ENCODE assay signal across 8 mouse cellular contexts in genomic region chr5:113365921-113366320, GRCm38 (mm10). TPM values are rescaled to one million over a fixed set of nuclear protein-coding genes. Genes with fewer than 3 reads are reported as not detected.
DNase-seq lines count a peak whose midpoint lies in the region; ATAC-seq and TF ChIP-seq lines count a peak whose summit lies in the region.

No protein-coding gene starts in this region.

- no peaks in the 10 kb centered on the region for H3K79me2 ChIP-seq in CH12.LX (replicated peaks; ENCODE audit: control insufficient read depth, extremely low read depth, insufficient read depth, poor library complexity, severe bottlenecking)

- H3K27me3 ChIP-seq in CH12.LX (replicated peaks): peaks cover 80% of the 10 kb centered on the region
- no peaks in the 10 kb centered on the region; the same call in 1 of the 2 replicates for H3K27me3 ChIP-seq in embryonic facial prominence, embryonic 11.5 days (ENCODE audit: control insufficient read depth, insufficient read depth, low read length)
- H3K27me3 ChIP-seq in lung, embryonic 16.5 days (ENCODE audit: control insufficient read depth, insufficient read depth, low read depth, low read length): peaks cover 4% of the 10 kb centered on the region

- peak; percentile 68 to 92 for TF ChIP-seq CTCF in CH12.LX (conservative IDR thresholded peaks at IDR 0.05 in 1 of 2, IDR thresholded peaks at IDR 0.05 in 1 of 2; ENCODE audit: low read depth in 2 of 2, low read length in 2 of 2)

- in situ Hi-C loops in CH12.LX (cut with MboI; ENCODE audit: low pct_ligation_motif_present, low pct_unique_long_range_greater_than_20kb, low sequenced_read_pairs): loop anchor here (5.0 to 10.0 kb wide), 2 partner anchors 106 to 449 kb away; no protein-coding TSS in a partner anchor

- no peak overlapping the region for H3K27ac ChIP-seq in CH12.LX (ENCODE audit: insufficient read depth, low read depth)
- H3K27ac ChIP-seq in embryonic facial prominence, embryonic 11.5 days (replicated peaks; ENCODE audit: low read depth, low read length): no peak overlapping the region
- no peak overlapping the region for H3K27ac ChIP-seq in lung, embryonic 16.5 days (ENCODE audit: low read length)

- TF ChIP-seq RAD21 in CH12.LX (IDR thresholded peaks at IDR 0.05; ENCODE audit: low read depth, low read length): peak; percentile 77

- DNase-seq in CH12.LX (ENCODE audit: extremely low read depth): peak; percentile 52
- DNase-seq in adrenal gland, postnatal 36 days: peak; percentile 72
- peak; percentile 83 for DNase-seq in embryonic facial prominence, embryonic 11.5 days (ENCODE audit: low spot score)
- peak; percentile 40 to 61 for DNase-seq in heart, adult 9 months (ENCODE audit: low spot score in 2 of 2)
- peak; percentile 89 for DNase-seq in layer of hippocampus, adult 11-12 months (ENCODE audit: low spot score)
- DNase-seq in ovary, postnatal 36 days (ENCODE audit: low spot score): peak; percentile 62
- peak; percentile 45 for DNase-seq in urinary bladder, adult 2 months (ENCODE audit: low spot score)

- no peak for TF ChIP-seq EP300 in CH12.LX (IDR thresholded peaks at IDR 0.05; ENCODE audit: low read length)

- H3K4me2 ChIP-seq in CH12.LX (ENCODE audit: insufficient read depth, low read depth, poor library complexity, severe bottlenecking): no peak overlapping the region
- no peak overlapping the region for H3K4me2 ChIP-seq in embryonic facial prominence, embryonic 11.5 days (ENCODE audit: low read depth, low read length)
- no peak overlapping the region for H3K4me2 ChIP-seq in lung, embryonic 16.5 days (ENCODE audit: low read depth, low read length)

- no peaks in the 10 kb centered on the region for H3K4me1 ChIP-seq in CH12.LX (ENCODE audit: control insufficient read depth in 1 of 2, insufficient read depth in 2 of 2)
- H3K4me1 ChIP-seq in embryonic facial prominence, embryonic 11.5 days (ENCODE audit: control insufficient read depth, insufficient read depth, low read length): no peaks in the 10 kb centered on the region
- H3K4me1 ChIP-seq in lung, embryonic 16.5 days (replicated peaks; ENCODE audit: control insufficient read depth, insufficient read depth, low read length): no peaks in the 10 kb centered on the region; the same call in 1 of the 2 replicates

- no peak overlapping the region for H3K4me3 ChIP-seq in CH12.LX (replicated peaks in 1 of 3; ENCODE audit: low read depth in 2 of 3, low read length in 2 of 3, poor library complexity in 1 of 3)
- no peak overlapping the region for H3K4me3 ChIP-seq in embryonic facial prominence, embryonic 11.5 days (ENCODE audit: low read depth, low read length)
- no peak overlapping the region for H3K4me3 ChIP-seq in lung, embryonic 16.5 days (ENCODE audit: low read length)

- WGBS in embryonic facial prominence, embryonic 11.5 days: 2% methylated on average over 20 of the region's 20 CpGs
- WGBS in lung, embryonic 16.5 days: 2% methylated on average over 20 of the region's 20 CpGs

- no peak overlapping the region for H3K9ac ChIP-seq in CH12.LX (ENCODE audit: insufficient read depth, low read depth)
- H3K9ac ChIP-seq in embryonic facial prominence, embryonic 11.5 days (replicated peaks; ENCODE audit: low read length): no peak overlapping the region
- no peak overlapping the region for H3K9ac ChIP-seq in lung, embryonic 16.5 days (ENCODE audit: low read length)

- dilution Hi-C loops in CH12.LX (cut with MboI; ENCODE audit: extremely low pct_ligation_motif_present, extremely low pct_unique_long_range_greater_than_20kb, low sequenced_read_pairs): no loop called here

- no peaks in the 10 kb centered on the region for H3K9me3 ChIP-seq in CH12.LX (replicated peaks; ENCODE audit: low read length)
- no peaks in the 10 kb centered on the region for H3K9me3 ChIP-seq in embryonic facial prominence, embryonic 11.5 days (replicated peaks; ENCODE audit: control insufficient read depth, low read length)
- no peaks in the 10 kb centered on the region for H3K9me3 ChIP-seq in lung, embryonic 16.5 days (ENCODE audit: control insufficient read depth, low read length)

- ATAC-seq in embryonic facial prominence, embryonic 11.5 days (replicated peaks; ENCODE audit: insufficient number of reproducible peaks, low FRiP score, low TSS enrichment, low read depth): no peak
- peak; percentile 51; the same call in 1 of the 2 replicates for ATAC-seq in lung, embryonic 16.5 days (ENCODE audit: low read depth)

- TF ChIP-seq POLR2A in CH12.LX (IDR thresholded peaks at IDR 0.05; ENCODE audit: low read depth, low read length): no peak

- no peaks in the 10 kb centered on the region for H3K36me3 ChIP-seq in CH12.LX (replicated peaks in 1 of 2; ENCODE audit: control insufficient read depth in 1 of 2, insufficient read depth in 1 of 2, low read length in 1 of 2)
- H3K36me3 ChIP-seq in embryonic facial prominence, embryonic 11.5 days (replicated peaks; ENCODE audit: control insufficient read depth, insufficient read depth, low read depth, low read length): no peaks in the 10 kb centered on the region
- H3K36me3 ChIP-seq in lung, embryonic 16.5 days (ENCODE audit: control insufficient read depth, insufficient read depth, low read length): no peaks in the 10 kb centered on the region

TF ChIP-seq in CH12.LX, 34 proteins besides CTCF, POLR2A, EP300 and RAD21:
- TF ChIP-seq NELFE (IDR thresholded peaks at IDR 0.05; ENCODE audit: low read depth, low read length): no peak
- no peak for TF ChIP-seq ZC3H11A (IDR thresholded peaks at IDR 0.05; ENCODE audit: low read depth, low read length)
- TF ChIP-seq UBTF (IDR thresholded peaks at IDR 0.05; ENCODE audit: low read depth, low read length): no peak
- peak; percentile 51 for TF ChIP-seq SMC3 (IDR thresholded peaks at IDR 0.05; ENCODE audit: low read depth, low read length)

RNA-seq across cellular contexts. Expression of gene Aym1, which starts 8.8 kb away (rescaled TPM):
- total RNA-seq in CH12.LX (2012; rRNA removed): not detected in 2 replicates
- not detected in 2 replicates for total RNA-seq in CH12.LX (2014; rRNA removed)
- not detected in 2 replicates for polyA plus RNA-seq in CH12.LX (2012; ENCODE audit: insufficient read length, low read depth)
- not detected for total RNA-seq in adrenal gland, postnatal 36 days (2021)
- polyA plus RNA-seq in embryonic facial prominence, embryonic 11.5 days (2014; fragmentation: Nextera tagmentation; extraction: Ambion mirVana): not detected in 2 replicates
- not detected in 2 replicates for polyA plus RNA-seq in lung, embryonic 16.5 days (2015; fragmentation: Nextera tagmentation; extraction: Ambion mirVana)
- polyA plus RNA-seq in urinary bladder, adult 2 months (2012; rRNA removed): not detected in 2 replicates

RNA-seq across cellular contexts. Expression of gene Sgsm1, which starts 55.3 kb away (rescaled TPM):
- 0.08 and 0.29 TPM in 2 replicates for total RNA-seq in CH12.LX (2012; rRNA removed)
- not detected in 2 replicates for total RNA-seq in CH12.LX (2014; rRNA removed)
- not detected in 2 replicates for polyA plus RNA-seq in CH12.LX (2012; ENCODE audit: insufficient read length, low read depth)
- total RNA-seq in adrenal gland, postnatal 36 days (2021): 1 to 10 TPM; 7.7 to 8.2 TPM
- polyA plus RNA-seq in embryonic facial prominence, embryonic 11.5 days (2014; fragmentation: Nextera tagmentation; extraction: Ambion mirVana): 6.8 and 7.4 TPM in 2 replicates
- polyA plus RNA-seq in lung, embryonic 16.5 days (2015; fragmentation: Nextera tagmentation; extraction: Ambion mirVana): 4.3 TPM in 2 replicates
- 5.3 and 5.6 TPM in 2 replicates for polyA plus RNA-seq in urinary bladder, adult 2 months (2012; rRNA removed)
